Mouse (Mus musculus) frontal cortex, postnatal 36 days (tissue): ENCODE results near the gene Cbx5.
A peak's percentile ranks its signal among the peaks of the same experiment; 100 is the strongest.
"Not testable (repeated sequence)": the region's sequence is repeated elsewhere in the genome, so short reads cannot be mapped to it uniquely, and the experiment has no call there.

ENCODE experiments used
- DNase-seq, 2 experiments: peaks; one replicate each; pipeline ENCODE4 v3.0.0; 2022; ENCODE audit warnings: low spot score in 2 of 2

Gene Cbx5

DNA sequence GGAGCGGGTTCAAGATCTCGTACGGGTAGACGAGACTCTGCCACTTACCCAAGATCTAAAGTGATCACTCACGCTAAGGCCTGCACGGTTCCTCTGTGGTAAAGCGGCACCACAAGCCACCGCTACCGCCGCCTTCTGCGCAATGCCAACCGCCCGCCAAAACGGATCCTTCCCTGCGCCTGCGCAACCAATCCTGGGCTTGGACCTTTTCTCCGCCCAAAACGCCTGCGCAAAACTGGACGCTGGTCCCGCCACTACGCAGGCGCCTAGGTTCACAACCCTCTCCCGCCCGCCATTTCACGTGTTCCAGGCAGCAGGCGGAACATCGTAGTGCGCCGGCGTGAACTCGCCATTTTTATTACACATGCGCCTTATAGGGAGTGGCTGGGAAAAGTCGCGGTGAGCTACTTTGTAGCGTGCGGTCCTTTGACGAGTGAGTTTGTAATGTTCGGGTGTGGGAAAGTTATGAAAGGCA lies at the start of gene Cbx5:
Gene Cbx5 (minus strand): TSS at position 132 of the 475 bp plus-strand sequence.
- DNase-seq: peak; percentile 99

DNA sequence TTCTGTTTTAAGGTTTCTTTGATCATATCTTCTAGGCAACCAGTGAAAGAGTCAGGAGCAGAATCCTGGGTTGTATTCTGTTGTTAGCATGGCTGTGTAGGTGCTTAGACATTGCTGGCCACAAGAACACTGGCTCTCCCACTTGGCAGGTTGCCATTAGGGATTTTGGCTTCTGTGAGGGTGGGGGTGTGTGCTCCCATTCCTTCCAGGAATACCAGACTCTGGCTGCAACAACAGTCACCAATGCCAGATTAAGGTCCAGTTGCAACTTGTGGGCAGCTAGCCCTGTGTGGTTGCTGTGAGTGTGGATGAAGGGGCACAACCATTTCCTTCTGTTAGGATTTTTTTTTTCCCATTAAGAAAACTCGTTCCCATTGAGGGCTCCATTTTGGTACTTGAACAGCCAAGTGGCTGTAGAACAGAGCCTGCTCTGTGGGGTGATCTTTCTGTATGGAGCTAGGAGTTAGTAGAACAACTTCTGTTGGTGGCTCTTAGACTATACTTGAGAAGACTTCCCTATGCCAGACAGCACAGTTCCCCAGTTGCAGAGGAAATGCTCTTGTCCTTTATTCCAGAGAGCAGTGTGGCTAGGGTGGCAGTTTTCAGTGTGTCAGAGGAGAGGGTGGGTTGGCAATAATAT lies 46.3 kb upstream of the Cbx5 start:
- no peak for DNase-seq

DNA sequence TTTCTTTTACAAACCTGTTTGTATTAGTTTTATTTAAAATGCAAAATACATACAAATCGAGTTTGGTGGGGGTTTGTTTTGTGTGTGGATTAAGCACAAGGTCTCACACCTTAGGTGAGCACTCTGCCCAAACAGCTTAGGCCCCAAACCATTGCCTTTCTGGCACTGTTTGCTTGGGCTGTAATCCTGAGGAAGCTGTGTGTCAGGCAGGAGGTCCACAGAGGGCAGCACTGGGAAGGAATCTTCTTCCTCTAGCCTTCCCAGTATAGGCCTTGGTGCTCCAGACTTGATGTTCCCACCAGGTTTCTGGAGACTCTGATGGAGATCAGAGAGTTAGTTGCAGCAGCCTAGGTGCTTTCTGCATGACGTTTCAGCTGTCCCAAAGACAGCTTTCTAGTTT lies 45.0 kb upstream of the Cbx5 start:
- DNase-seq: no peak

DNA sequence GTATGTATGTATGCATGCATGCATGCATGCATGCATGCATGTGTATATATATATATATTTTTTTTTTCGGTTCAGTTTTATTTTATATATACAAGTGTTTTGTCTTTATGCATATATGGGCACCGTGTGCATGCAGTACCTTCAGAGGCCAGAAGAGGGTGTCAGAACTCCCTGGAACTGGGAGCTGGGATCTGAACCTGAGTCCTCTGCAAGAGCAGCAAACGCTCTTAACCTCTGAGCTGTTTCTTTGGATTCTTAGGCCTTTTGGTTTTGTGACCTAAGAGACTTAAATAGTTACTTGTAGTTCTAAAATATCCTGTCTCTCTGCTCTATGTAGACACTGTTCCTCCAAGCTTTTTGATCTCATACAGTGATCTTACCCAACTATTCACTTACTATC lies 44.5 kb upstream of the Cbx5 start:
- DNase-seq: no peak

DNA sequence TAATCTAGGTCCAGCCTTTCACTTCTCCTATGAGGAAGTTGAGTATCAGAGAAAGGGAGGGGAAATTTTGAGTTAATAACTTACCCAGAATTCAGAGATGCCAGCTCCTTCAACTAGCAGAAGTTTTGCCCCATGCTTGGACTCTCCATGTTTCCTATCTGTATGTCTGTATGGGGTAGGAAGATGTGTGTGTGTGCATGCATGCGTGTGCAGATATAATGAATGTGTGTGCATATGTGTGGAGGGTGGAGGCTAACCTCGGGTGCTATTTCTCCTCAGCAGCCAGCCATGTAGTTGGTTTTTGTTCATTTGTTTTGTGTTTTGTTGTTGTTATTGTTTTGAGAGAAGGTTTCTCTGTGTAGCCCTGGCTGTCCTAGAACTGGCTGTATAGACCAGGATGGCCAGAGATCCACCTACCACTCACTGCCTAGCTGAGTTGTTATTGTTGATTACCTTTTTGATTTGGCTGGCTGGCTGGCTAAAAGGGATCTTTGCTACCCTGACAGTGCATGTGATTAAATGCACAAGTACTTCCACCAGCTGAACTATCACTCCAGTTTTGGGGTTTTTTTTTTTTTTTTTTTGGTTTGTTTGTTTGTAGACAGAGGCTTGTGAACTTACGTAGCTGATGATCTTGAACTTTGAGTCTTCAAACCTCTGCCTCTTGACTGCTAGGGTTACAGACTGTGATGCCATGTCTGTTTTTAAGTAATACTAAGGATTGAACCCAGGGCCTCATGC lies 42.0 kb upstream of the Cbx5 start:
- no peak for DNase-seq

DNA sequence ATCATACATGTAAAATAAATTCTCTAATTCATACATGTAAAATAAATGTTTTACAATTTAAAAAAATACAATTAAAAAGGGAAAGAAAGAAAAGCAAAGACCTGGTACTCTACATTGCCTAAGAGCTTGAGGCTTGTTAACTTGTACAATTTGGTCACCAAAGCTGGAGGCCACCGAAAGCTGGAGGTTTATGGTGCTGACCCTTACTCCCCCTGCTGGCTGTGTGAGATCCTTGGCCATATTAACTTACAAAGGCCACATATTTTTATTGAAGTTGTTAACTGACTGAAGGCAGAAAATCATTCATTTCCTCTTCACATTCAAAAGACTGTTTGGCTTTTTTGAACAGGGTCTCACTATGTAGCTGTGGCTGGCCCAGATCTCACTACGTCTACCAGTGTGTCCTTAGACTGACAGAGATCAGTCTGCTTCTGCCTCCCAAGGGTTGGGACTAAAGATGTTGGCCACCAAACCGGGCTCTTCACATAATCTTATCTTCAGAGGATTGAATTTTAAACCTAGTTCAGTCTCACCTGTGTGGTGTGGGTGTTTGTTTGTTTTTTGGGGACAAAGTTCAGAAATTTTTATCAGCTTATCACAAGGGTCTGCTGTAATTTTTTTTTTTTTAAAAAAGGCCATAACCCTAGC lies 41.3 kb upstream of the Cbx5 start:
- DNase-seq: no peak

DNA sequence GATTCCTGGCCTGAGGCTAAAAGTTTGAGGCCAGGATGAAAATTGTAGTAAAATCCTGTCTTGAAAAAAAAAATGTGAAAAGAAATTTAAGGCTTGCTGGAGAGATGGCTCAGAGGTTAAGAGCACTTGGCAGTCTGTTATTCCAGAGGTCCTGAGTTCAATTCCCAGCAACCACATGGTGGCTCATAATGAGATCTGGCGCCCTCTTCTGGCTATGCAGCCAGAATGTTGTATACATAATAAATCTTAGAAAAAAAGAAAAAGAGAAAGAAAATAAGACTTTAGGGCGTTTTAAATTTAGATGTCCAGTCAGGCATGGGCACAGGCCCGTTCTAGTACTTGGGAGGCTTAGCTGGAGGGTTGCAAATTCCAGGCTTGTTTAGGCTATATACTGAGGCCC lies 40.1 kb upstream of the Cbx5 start:
- no peak for DNase-seq

DNA sequence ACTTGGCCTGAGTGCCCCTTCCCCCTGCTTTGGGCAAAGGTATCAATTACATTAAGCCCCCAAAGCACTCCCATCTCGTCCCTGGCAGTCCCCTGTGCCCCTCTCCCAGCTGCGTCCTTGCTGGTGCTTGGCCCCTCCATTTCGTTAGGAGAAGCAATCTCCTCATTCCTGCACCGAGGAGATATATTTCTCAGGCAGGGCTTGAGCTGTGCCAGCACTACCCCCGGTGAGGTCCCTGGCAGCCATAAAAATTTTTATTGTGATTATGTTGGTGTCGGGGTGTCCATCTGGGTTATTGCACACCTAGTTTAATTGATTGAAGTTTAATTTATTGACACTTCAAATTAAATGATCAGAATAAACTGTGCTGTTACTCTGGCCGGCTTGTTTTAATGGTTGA lies 38.3 kb upstream of the Cbx5 start:
- DNase-seq: no peak

DNA sequence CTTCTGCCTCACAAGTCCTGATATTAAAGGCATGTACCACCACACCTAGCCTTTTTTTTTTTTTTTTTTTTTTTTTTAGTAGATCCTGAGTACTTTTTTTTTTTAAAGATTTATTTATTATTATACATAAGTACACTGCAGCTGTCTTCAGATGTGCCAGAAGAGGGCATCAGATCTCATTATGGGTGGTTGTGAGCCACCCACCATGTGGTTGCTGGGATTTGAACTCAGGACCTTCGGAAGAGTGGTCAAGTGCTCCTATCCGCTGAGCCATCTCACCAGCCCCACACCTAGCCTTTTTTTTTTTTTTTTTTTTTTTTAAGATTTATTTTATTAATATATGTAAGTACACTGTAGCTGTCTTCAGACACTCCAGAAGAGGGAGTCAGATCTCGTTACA lies 36.3 kb upstream of the Cbx5 start:
- DNase-seq: not testable (repeated sequence)

DNA sequence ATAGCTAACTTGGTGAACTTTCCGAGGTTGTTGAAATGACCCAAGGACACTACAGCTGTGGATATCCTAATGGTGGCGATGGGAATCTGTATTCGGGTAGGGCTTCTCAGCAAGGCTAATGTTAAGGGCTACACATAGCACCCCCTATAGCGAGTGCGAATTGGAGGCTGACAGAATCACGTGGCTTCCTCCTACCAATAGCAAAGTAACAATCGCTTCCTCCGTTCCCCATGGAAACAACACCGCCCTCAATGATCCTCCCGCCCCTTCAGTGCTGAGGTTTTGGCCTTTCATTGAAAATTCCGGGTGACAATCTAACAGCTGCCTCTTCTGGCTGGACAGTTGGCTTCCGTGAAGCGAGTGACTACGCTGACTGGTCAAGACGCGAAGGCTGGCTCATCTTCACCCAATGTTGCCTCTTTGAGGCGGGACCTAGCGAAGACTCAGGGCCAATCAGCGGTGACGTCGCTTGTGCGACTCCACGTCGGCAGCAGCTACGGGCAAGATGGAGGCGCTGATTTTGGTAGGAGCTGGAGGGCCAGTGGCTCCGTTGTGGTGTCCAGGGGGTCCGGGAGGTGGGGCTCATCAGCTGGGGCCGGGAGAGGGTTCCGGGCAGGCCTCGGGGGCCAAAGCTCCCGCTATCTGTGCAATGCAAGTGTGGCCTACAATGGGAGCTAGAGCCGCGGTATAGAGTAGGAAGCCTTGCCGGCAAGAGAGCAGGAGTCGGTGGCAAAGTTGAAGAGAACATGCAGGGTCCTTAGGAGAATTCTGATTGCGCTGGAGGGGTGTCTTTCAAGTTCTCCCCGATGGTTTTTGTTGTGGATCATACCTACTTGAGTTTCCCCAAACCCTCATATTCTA lies 33.0 kb upstream of the Cbx5 start, which contains the start of gene Copz1:
Gene Copz1 (plus strand): TSS at position 296 of the 861 bp plus-strand sequence.
- DNase-seq: peak; percentile 95 to 99

DNA sequence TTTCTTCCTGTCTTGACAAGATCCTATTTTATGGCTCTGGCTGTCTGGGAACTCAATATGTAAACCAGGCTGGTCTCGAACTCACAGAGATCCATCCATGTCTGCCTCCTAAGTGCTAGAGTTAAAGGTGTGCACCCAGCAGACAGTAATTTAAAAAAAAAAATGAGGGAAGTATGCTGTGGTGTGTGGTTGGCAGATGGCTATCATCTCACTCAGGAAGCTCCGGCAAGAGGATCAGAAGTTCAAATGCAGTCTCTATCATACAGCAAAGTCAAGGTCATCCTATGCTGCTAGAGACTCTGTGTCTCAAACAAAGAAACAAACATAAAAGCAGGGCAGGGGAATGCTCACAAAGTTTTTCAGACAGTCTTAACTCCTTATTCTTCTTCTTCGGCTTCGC lies 29.3 kb upstream of the Cbx5 start:
- DNase-seq: no peak

DNA sequence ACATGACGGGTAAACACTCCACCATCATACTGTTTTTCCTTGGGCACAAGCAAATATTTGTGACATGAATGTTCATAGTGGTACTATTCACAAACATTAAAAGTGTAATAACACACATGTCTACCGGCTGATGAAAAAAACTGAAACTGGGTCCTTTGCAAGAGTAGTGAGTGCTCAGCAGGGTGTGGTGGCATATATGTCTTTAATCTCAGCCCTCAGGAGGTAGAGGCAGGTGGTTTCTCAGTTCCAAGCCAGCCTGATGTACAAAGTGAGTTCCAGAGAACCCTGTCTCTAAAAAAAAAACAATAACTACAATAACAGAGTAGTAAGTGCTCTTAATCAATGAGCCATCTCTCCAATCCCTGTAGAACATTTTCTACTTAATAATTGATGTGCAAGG lies 25.2 kb upstream of the Cbx5 start:
- no peak for DNase-seq

DNA sequence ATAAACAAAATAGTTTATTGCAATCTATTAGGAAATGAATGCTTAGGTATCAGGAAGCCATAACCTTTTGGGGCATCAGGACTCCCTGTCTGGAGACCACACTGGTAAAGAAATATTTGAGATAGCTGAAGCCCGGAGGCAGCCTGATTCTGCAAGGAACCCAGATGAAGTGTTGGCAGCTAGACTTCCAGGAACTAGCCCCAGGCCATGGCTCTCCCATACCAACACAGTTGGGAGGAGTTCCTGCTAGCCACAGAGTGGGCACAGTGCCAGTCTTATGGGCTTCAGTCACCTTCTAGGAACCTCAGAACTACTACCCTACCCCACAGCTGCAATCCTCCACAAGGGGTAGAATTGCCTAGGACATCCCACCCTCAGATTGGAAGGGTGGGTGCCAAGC lies 20.4 kb upstream of the Cbx5 start:
- no peak for DNase-seq

DNA sequence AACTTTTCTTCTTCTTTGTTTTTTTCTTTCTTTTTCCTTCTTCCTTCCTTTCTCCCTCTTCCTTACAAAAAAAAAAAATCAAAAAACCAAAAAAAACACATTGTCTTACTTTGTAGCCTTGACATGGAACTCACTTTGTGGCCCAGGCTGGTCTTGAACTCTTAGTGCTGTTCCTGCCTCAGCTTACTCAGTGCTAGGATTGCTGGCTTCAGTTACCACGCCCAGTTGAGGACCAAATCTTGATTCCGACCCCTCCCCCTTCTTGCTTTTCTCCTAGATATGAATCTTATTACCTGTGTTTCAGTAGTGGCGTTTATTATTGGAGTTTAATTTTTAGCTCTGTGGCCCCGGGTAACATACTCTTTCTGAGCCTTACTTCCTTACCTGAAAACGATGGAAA lies 19.5 kb upstream of the Cbx5 start:
- DNase-seq: no peak

DNA sequence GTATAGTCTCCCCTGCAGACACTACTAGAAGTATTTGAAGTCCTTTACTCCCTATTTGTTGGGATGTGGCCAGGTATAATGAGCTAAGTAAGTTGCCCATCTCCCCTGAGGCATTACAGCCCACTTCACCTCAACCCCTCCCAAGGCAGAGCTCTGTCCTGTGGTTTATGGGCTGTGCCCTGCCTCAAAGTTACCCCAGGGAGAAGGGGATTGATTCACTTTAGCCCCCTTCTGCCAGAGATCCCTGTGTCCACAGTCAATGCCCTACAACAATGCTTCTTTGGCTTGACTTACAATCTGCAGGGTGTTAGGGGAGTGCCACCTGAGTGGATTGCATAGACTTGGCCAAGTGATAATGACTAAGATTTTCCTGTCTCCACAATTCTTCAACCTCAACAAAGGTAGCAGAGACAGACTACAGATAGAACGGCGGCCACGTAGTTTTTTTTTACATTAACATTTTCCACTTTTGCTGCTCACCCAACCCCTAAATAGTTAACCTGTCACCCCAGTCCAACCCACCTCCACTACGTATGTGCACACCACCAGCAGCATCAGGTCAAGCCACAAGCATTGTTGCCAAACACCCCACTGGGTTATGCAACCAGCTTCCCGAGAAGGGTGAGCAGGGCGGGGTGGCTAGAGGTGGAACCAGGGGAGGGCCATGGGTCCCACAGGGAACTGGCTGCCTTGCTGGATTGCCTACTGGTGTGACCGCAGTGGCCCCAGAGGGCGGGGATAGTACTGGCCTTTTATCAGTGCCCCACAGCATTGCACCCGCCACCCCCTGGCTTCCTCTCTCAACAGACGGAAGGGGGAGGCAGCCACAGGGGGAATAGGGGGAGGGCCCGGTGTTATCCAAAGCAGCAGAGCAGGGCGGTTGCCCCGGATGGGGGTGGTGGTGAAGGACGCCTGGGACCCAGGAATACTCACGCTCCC lies 18.4 kb upstream of the Cbx5 start, which contains the start of gene Nfe2:
Gene Nfe2 (minus strand): TSS at position 614 of the 939 bp plus-strand sequence.
- DNase-seq: no peak

DNA sequence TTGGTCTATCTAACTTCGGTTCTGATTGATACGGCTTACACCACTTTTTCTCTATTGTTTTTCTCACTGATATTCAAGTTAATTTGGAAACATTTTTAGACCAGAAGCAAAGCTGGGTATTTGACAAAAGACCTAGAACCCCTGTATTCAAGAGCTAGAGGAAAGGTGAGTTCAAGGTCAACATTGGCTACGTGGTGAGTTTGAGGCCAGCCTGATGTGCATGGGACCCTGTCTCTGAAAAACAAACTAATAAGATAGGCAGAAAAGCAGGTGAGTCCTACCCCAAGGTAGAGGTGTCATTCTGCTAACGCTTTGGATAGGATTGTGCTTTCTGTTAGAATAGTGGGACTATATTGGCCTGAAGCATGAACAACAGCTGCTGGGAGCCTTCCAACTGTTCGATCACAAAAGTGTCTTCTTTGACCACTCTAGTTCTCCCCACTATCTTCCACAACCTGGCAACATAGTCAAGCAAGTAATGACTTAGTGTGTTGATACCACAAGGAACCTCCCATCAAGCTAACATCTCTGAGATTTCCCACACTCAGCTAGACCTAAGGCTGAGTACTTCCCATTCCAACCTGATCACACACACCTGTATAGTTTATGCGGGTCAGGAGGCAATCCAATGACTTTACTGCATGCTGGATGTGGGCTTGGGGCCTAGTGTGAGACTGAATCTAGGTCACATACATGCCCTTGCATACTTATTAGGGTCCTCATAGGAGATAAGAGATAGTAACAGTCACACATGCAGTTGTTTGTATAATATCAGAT lies 16.8 kb upstream of the Cbx5 start:
- no peak for DNase-seq

DNA sequence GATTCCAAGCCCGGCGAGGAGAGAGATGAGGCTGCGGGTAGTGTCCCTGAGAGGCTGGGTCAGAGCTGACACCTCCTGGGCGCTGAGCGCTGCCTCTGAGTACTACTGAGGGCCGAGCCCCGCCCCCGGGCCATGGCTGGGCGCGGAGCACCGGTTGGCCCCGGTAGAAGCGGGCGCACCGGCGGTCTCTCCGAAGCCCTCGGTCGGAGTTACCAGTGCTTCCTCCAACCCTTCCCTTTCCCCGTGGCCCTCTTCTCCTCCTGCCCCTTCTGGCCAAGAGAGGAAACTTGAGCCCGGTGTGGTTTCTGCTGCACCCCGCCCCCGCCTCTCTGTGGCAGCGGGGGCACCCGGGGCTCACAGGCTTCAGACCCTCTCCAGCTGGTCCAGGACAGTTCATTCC lies 15.6 kb upstream of the Cbx5 start:
- DNase-seq: no peak

DNA sequence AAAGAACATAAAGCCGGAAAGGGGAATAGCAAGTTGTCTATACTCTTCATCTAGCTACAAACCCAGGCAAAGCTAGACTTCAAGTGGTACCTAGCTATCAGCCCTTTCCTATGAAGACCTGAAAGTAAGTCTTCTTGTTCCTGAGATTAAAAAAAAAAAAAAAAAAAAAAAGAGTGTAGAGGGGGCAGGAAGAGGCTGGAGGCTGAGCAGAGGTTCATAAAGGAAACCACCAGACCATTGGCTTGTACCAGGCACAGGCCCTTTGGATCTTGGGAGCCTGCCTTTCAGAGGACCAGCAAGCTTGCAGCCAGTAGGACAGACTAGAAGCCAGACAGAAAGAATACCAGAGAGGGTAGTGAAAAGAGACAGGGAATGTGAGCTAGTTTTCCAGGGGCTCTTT lies 13.7 kb upstream of the Cbx5 start:
- DNase-seq: no peak

DNA sequence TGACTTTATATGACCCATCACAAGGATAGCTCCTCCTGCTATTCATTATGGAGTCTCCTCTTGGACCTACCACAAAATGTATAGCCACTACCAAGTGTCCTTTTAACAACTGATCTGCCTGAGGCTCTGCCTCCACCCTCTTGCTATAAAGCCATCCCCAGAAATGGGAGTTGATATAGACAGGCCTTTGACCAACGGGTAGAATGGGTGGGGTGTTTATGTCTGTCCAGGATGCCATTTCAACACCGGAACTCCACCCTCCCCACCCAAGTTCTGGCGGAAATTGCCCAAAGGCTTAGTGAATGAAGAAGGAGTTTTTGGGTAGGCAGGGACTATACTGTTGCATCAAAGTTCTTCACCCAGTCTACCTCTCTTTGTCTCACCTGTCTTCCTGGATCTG lies 13.0 kb upstream of the Cbx5 start:
- DNase-seq: no peak

DNA sequence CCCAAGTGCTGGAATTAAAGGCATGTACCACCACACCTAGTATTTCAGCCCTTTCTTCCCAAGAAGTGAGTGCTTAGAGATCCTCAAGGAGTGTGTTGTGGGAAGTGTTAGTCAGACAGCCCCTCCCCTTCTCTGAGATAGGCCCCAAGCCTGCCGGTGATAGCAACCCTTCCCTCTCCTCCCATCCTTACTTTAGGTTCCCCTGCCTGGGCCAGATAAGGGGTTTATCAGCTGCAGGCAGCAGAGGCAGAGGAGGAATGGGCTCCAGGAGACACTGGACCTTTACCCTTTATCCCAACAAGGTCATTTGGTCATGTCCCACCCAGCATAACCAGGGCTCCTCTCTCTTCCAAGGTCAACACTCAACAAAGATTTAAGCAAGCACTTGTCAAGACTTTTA lies 12.0 kb upstream of the Cbx5 start:
- no peak for DNase-seq
